Mouse (Mus musculus): ENCODE measurements at regions not wholly inside any gene's neighbourhood (a gene's known extent, or its start where the extent isn't known, plus 50 kb on each side); places are given as distances from the start of the nearest gene placed in this dataset.

GRCm38 (mm10) chr1:151289493-151290258, 54.6 kb upstream of the Ivns1abp start:
- TF ChIP-seq CTCF (IDR thresholded peaks at IDR 0.05; ENCODE audit: borderline replicate concordance, control insufficient read depth, extremely low read depth, insufficient read depth, low read length, poor library complexity) (no peak), POLR2A (IDR thresholded peaks at IDR 0.05; ENCODE audit: control insufficient read depth, extremely low read depth, insufficient read depth, low read length, poor library complexity) (no peak)

Data from thymus, adult 2 months (tissue).